Mouse (Mus musculus): Measurements from ENCODE around the gene Cep112.

Gene Cep112

GRCm38 (mm10) chr11:108606036-108606435, 181.0 kb downstream of the Cep112 start:
- DNase-seq (ENCODE audit: low read depth, low spot score) = no peak
- no peaks in the 10 kb centered on the region for H3K27me3 ChIP-seq (ENCODE audit: control insufficient read depth, insufficient read depth, low read length, poor library complexity, severe bottlenecking)
- no peaks in the 10 kb centered on the region for H3K36me3 ChIP-seq (ENCODE audit: control insufficient read depth, insufficient read depth, low read length, poor library complexity, severe bottlenecking)

DNA sequence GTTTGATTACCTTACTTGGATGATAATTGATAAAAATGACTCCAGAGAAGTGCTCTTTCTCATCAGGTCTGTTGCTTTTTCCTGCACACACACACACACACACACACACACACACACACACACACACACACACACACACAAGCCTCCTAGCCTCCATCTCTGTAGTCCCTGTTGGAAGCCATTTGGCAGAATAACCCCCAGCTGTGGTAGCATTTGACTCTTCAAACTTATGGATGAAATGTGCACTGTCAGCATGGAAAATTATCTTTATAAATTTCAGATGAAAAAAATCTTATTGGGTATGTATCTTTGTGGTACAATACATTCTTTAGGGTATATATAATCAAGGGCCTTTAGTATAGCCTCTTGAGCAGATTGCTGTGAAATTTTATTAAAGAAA, 181.8 kb downstream of the Cep112 start:
- no peak for DNase-seq (ENCODE audit: low read depth, low spot score)
- H3K27me3 ChIP-seq (ENCODE audit: control insufficient read depth, insufficient read depth, low read length, poor library complexity, severe bottlenecking) = no peaks in the 10 kb centered on the region
- no peaks in the 10 kb centered on the region for H3K36me3 ChIP-seq (ENCODE audit: control insufficient read depth, insufficient read depth, low read length, poor library complexity, severe bottlenecking)

GRCm38 (mm10) chr11:108620628-108621433, 195.8 kb downstream of the Cep112 start:
- H3K36me3 ChIP-seq (ENCODE audit: control insufficient read depth, insufficient read depth, low read length, poor library complexity, severe bottlenecking) = no peaks in the 10 kb centered on the region
- H3K27me3 ChIP-seq (ENCODE audit: control insufficient read depth, insufficient read depth, low read length, poor library complexity, severe bottlenecking) = no peaks in the 10 kb centered on the region
- no peak for DNase-seq (ENCODE audit: low read depth, low spot score)

DNA sequence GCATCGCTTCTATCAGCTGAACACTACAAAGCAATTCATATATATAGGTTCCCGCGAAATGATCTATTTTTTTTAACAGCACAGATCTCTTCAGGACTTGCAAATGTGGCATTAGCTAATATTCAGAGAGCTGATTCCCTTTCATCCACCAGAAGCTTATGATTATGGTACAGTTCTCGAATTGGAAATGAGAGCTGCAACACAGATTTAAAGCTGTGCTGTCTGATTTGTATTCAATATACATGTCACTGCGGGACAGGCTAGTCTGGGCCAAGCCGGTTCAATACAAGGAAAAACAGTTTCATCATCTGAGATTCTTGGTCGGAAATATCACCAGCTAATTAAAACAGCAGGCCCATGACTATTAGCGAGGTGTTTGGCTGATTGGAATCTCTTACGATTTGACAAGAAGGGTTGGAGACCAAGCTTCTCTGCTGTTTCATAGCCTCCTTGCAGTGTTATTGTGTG, 196.5 kb downstream of the Cep112 start:
- H3K36me3 ChIP-seq (ENCODE audit: control insufficient read depth, insufficient read depth, low read length, poor library complexity, severe bottlenecking) = no peaks in the 10 kb centered on the region
- no peaks in the 10 kb centered on the region for H3K27me3 ChIP-seq (ENCODE audit: control insufficient read depth, insufficient read depth, low read length, poor library complexity, severe bottlenecking)
- DNase-seq (ENCODE audit: low read depth, low spot score) = no peak

DNA sequence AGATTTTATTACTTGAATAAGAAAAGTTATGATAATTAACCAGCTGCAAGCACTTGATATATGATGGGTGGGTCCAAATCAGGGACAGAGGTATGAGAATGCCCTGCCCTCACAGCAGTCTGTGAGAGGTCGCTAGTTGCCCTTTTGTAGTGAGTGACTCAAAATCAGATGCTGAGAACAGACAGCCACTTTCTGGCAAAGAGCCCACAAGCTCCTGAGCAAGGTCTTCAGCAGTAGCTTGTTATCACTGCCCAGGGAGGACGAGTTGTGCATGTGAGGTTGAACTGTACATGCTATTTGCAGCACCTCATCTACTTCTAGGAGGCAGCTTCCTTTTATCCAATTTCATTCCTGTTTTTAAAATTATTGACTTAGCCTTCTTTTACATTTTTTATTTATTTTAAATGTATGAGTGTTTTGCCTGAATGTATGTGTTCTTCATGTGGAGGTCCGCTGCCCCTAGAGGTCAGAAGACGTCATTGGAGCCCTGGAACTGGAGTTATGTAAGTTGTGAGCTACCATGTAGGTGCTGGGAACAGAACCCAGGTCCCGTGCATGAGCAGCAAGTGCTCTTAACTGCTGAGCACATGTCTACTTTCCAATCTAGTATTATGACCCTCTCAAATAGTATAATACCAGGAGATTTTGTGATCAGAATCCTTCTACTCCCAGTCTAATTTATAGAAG, 200.7 kb downstream of the Cep112 start:
- no peaks in the 10 kb centered on the region for H3K27me3 ChIP-seq (ENCODE audit: control insufficient read depth, insufficient read depth, low read length, poor library complexity, severe bottlenecking)
- DNase-seq (ENCODE audit: low read depth, low spot score) = peak; percentile 1
- no peaks in the 10 kb centered on the region for H3K36me3 ChIP-seq (ENCODE audit: control insufficient read depth, insufficient read depth, low read length, poor library complexity, severe bottlenecking)

DNA sequence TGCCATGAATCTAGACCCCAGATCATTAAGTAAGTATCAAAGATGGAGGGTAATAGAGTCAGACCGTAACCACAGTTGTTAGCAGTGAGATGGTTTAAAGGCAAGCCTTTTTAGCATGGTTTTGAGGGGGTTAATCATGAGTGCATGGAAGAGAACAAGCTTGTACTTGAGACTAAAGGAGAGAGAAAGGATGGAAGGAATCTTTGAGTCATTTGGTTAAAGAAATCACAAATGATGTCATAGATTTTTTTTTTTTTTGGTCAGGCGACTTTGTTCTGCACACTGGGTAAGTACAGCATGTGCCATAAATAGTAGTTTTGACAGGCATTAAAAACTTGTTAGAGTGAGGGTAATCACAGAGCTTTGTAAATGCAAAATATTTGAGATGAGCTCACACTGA, 212.8 kb downstream of the Cep112 start:
- Histone ChIP-seq H3K27me3 (ENCODE audit: control insufficient read depth, insufficient read depth, low read length, poor library complexity, severe bottlenecking) (no peaks in the 10 kb centered on the region), H3K36me3 (ENCODE audit: control insufficient read depth, insufficient read depth, low read length, poor library complexity, severe bottlenecking) (no peaks in the 10 kb centered on the region)
- no peak for DNase-seq (ENCODE audit: low read depth, low spot score)

DNA sequence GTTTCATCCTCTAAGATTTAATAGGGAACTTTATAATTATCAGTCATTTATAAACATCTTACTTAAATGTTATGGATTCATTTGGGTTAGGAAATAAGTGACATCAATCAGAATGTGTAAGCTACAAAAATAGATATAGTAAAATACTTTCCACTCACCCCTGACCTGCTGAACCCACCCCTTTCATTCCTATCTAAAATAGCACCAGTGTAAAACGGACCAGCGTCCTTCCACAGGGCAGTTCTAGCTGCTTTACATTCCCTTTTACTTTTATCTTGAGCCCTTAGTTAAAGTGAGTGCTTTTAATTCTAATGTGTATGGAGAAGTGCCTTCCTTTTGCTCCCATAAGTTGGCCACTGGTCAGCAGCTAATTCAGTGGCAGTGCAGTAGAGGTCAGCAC, 230.6 kb downstream of the Cep112 start:
- H3K36me3 ChIP-seq (ENCODE audit: control insufficient read depth, insufficient read depth, low read length, poor library complexity, severe bottlenecking) = no peaks in the 10 kb centered on the region
- H3K27me3 ChIP-seq (ENCODE audit: control insufficient read depth, insufficient read depth, low read length, poor library complexity, severe bottlenecking) = no peaks in the 10 kb centered on the region
- DNase-seq (ENCODE audit: low read depth, low spot score) = no peak

DNA sequence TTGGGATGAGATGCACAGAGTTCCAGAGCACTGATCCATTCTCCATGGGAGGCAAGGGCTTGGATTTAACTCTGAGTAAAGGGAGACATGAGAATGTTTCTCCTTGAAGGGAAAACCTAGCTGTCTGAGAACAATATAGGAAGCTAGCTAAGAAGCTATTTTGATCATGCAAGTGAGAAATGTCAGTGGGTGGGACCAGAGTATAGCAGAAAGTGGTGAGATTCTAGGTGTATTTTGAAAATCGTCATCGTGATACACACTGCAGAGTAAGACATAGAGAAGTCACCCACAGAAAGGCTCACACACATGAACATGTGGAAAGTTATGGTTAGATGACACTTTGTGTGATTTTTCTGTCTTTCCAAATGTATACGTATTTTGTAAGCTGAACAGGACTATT, 257.0 kb downstream of the Cep112 start:
- H3K36me3 ChIP-seq (ENCODE audit: control insufficient read depth, insufficient read depth, low read length, poor library complexity, severe bottlenecking) = no peaks in the 10 kb centered on the region
- no peaks in the 10 kb centered on the region for H3K27me3 ChIP-seq (ENCODE audit: control insufficient read depth, insufficient read depth, low read length, poor library complexity, severe bottlenecking)
- DNase-seq (ENCODE audit: low read depth, low spot score) = no peak

DNA sequence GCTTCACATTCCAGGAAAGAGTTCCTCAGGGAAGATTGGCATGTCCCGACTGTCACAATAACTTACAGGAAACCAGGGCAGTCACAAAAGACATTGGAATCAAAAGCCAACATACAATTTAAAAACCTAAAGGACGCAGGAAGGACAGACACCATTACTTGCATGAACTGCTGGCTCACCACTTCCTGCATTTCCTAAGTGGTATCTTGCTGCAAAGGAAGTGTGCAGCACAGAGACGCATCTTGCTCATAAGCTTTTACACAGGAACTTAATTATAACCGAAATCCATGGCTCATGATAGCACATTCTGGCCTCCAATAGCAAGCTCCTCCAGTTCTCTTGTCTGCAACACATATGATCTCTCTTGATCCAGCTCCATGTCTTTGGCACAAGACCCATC, 271.6 kb downstream of the Cep112 start:
- Histone ChIP-seq H3K27me3 (ENCODE audit: control insufficient read depth, insufficient read depth, low read length, poor library complexity, severe bottlenecking) (no peaks in the 10 kb centered on the region), H3K36me3 (ENCODE audit: control insufficient read depth, insufficient read depth, low read length, poor library complexity, severe bottlenecking) (no peaks in the 10 kb centered on the region)
- DNase-seq (ENCODE audit: low read depth, low spot score) = no peak

DNA sequence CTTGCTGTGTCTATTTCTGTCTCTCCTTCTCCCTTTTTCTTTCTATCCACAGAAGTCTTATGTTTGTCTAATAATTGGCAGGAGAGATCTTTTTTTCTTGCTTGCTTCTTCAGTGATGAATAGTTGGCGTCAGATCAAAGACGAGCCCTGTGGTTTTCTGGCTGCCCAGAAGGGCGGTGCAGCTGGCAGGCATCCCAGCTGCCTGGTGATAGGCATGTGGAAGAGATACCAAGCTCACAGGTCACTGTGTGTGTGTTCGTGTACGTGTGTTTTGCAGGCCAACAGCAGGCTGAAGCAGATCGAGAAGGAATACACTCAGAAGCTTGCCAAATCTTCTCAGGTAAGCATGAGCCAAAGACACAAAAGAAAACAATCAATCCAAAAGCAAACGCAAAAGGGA, 327.3 kb downstream of the Cep112 start:
- no peaks in the 10 kb centered on the region for H3K36me3 ChIP-seq (ENCODE audit: control insufficient read depth, insufficient read depth, low read length, poor library complexity, severe bottlenecking)
- DNase-seq (ENCODE audit: low read depth, low spot score) = no peak
- no peaks in the 10 kb centered on the region for H3K27me3 ChIP-seq (ENCODE audit: control insufficient read depth, insufficient read depth, low read length, poor library complexity, severe bottlenecking)

GRCm38 (mm10) chr11:108752765-108753164, 327.8 kb downstream of the Cep112 start:
- DNase-seq (ENCODE audit: low read depth, low spot score) = no peak

GRCm38 (mm10) chr11:108753361-108754240, 328.6 kb downstream of the Cep112 start:
- Histone ChIP-seq H3K36me3 (ENCODE audit: control insufficient read depth, insufficient read depth, low read length, poor library complexity, severe bottlenecking) (no peaks in the 10 kb centered on the region), H3K27me3 (ENCODE audit: control insufficient read depth, insufficient read depth, low read length, poor library complexity, severe bottlenecking) (no peaks in the 10 kb centered on the region)
- no peak for DNase-seq (ENCODE audit: low read depth, low spot score)

More at GRCm38 (mm10) chr11:108752765-108753164, 327.8 kb downstream of the Cep112 start:
- H3K27me3 ChIP-seq (ENCODE audit: control insufficient read depth, insufficient read depth, low read length, poor library complexity, severe bottlenecking) = no peaks in the 10 kb centered on the region
- H3K36me3 ChIP-seq (ENCODE audit: control insufficient read depth, insufficient read depth, low read length, poor library complexity, severe bottlenecking) = no peaks in the 10 kb centered on the region

DNA sequence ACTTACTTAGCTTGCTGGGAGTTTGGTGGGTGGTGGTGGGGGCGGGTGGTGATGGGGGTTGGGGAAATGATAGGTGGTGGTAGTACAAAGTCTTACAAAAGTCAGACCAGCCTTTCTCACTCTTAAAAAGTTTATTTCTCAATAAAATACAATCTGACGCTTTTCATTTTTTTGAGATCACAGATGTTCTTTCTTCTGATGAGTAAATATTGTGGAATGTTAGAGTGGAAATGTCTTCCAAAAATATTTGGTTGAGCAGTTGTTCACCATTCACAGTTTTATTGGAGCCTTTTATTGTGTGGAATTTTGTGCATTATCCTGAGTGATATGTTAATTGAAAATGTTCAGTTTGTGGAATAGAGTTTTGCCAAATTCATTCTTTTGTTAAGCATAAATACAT, 332.2 kb downstream of the Cep112 start:
- no peak for DNase-seq (ENCODE audit: low read depth, low spot score)

GRCm38 (mm10) chr11:108757626-108758430, 332.8 kb downstream of the Cep112 start:
- no peaks in the 10 kb centered on the region for H3K27me3 ChIP-seq (ENCODE audit: control insufficient read depth, insufficient read depth, low read length, poor library complexity, severe bottlenecking)
- DNase-seq (ENCODE audit: low read depth, low spot score) = no peak
- H3K36me3 ChIP-seq (ENCODE audit: control insufficient read depth, insufficient read depth, low read length, poor library complexity, severe bottlenecking) = no peaks in the 10 kb centered on the region

More for the DNA sequence above, 332.2 kb downstream of the Cep112 start:
- Histone ChIP-seq H3K27me3 (ENCODE audit: control insufficient read depth, insufficient read depth, low read length, poor library complexity, severe bottlenecking) (no peaks in the 10 kb centered on the region), H3K36me3 (ENCODE audit: control insufficient read depth, insufficient read depth, low read length, poor library complexity, severe bottlenecking) (no peaks in the 10 kb centered on the region)

Data from splenic B cell, adult 2 months (primary cell).